Mouse (Mus musculus): ENCODE results near the gene Efna2.
A peak's percentile ranks its signal among the peaks of the same experiment; 100 is the strongest.

GRCm38 (mm10) chr10:80199440-80200008, 20.2 kb downstream of the Efna2 start:
- TF ChIP-seq CTCF (conservative IDR thresholded peaks at IDR 0.05; ENCODE audit: low read length) = peak; percentile 88
- TF ChIP-seq POU5F1 (IDR thresholded peaks at IDR 0.05; ENCODE audit: borderline replicate concordance, low read length) = no peak
